Mouse (Mus musculus): ENCODE data around the gene Sumo1. TPM values are rescaled to one million over a fixed set of nuclear protein-coding genes. Genes with fewer than 3 reads are reported as not detected.

Gene Sumo1
- polyA plus RNA-seq, 2 experiments, result 42.5 to 153 TPM

DNA sequence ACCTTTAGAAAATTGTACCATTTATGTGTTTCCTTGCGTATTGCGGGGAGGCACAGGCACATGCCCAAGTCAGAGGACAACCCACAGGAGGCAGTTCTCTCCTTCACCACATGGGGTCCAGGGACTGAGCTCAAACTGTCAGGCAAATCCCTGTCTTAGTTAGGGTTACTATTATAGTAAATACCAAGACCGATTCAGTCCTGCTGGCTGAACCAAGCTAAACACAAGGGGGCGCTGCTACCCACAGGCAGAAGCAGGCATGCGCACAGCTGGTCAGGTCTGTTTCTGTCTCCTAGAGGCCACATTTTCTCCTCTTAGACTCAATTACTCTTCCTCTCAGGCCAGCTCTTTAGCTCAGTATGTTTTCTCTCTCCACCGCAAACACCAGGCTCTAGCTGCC is 56.8 kb downstream of the Sumo1 start:
- ATAC-seq (ENCODE audit: insufficient read depth) (no peak), DNase-seq (ENCODE audit: low read depth in 3 of 3, low spot score in 3 of 3) (peak; percentile 35 to 42 (median 41))
- H3K9me3 ChIP-seq (ENCODE audit: control insufficient read depth, low read length), result no peaks in the 10 kb centered on the region
- H3K4me3 ChIP-seq (ENCODE audit: insufficient read depth in 1 of 2, low read depth in 2 of 2, low read length in 2 of 2), result no peak overlapping the region
- no peaks in the 10 kb centered on the region for H3K4me1 ChIP-seq (replicated peaks; ENCODE audit: control insufficient read depth in 2 of 2, insufficient read depth in 2 of 2, low read length in 1 of 2)
- H3K27me3 ChIP-seq (ENCODE audit: control insufficient read depth, insufficient read depth, low read length), result no peaks in the 10 kb centered on the region
- no peak overlapping the region for H3K4me2 ChIP-seq (ENCODE audit: low read depth)
- H3K36me3 ChIP-seq (replicated peaks; ENCODE audit: control insufficient read depth, insufficient read depth, low read depth), result no peaks in the 10 kb centered on the region
- no peak overlapping the region for H3K27ac ChIP-seq
- 41% methylated on average over 6 of the region's 6 CpGs for WGBS (ENCODE audit: insufficient replicate concordance)
- no peak overlapping the region for H3K9ac ChIP-seq (replicated peaks)
- TF ChIP-seq CTCF (IDR thresholded peaks at IDR 0.05; ENCODE audit: low read depth) (peak; percentile 83), EP300 (IDR thresholded peaks at IDR 0.05; ENCODE audit: low read depth) (no peak)

DNA sequence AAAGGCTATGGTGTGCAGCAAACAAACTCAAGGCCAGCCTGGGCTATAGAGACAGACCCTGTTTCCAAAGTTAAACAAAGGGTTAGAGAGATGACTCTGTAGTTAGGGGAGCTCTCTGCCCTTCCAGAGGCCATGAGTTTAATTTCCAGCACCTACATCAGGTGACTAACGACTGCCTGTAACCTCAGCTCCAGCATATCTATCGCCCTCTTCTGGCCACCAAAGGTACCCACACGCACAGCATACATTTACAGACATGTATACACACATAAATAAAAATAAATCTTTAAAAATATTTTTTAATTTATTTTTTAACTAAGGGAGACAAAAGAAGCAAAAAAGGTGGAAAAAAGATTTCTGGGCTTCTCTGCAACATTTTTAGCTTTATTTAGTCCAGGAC is 59.7 kb downstream of the Sumo1 start:
- Histone ChIP-seq H3K4me2 (ENCODE audit: low read depth) (no peak overlapping the region), H3K4me1 (replicated peaks; ENCODE audit: control insufficient read depth in 2 of 2, insufficient read depth in 2 of 2, low read length in 1 of 2) (no peaks in the 10 kb centered on the region), H3K9me3 (ENCODE audit: control insufficient read depth, low read length) (no peaks in the 10 kb centered on the region), H3K36me3 (replicated peaks; ENCODE audit: control insufficient read depth, insufficient read depth, low read depth) (no peaks in the 10 kb centered on the region), H3K27me3 (ENCODE audit: control insufficient read depth, insufficient read depth, low read length) (no peaks in the 10 kb centered on the region), H3K9ac (replicated peaks) (no peak overlapping the region), H3K4me3 (ENCODE audit: insufficient read depth in 1 of 2, low read depth in 2 of 2, low read length in 2 of 2) (no peak overlapping the region), H3K27ac (no peak overlapping the region)
- TF ChIP-seq EP300 (IDR thresholded peaks at IDR 0.05; ENCODE audit: low read depth), result no peak
- peak; percentile 42; the same call in 1 of the 2 replicates for TF ChIP-seq CTCF (IDR thresholded peaks at IDR 0.05; ENCODE audit: low read depth)
- DNase-seq (ENCODE audit: low read depth in 3 of 3, low spot score in 3 of 3) (no peak), ATAC-seq (ENCODE audit: insufficient read depth) (no peak)
- 71% methylated on average over 3 of the region's 3 CpGs for WGBS (ENCODE audit: insufficient replicate concordance)

- Histone ChIP-seq H3K4me2 (ENCODE audit: low read depth) (no peak overlapping the region), H3K27ac (no peak overlapping the region)
These were observed 60.7 kb downstream of the Sumo1 start for GRCm38 (mm10) chr1:59609896-59610295.

DNA sequence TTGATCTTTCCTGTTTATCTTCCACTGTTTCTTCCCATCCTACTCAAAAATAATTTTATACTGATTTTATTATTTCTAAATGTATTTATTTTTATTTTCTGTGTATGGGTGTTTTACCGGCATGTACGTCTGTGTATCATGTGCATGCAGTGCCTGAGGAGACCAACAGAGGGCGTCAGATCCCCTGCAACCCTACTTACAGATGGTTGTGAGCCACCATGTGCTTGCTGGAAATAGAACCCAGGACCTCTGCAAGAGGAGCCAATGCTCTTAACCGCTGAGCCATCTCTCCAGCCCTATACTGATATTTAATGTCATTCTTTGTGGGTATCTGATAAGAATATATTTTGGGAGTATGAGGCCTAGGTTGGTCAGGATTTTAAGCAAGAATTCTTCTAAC is 61.2 kb downstream of the Sumo1 start:
- H3K27ac ChIP-seq, result no peak overlapping the region
- H3K4me1 ChIP-seq (replicated peaks; ENCODE audit: control insufficient read depth in 2 of 2, insufficient read depth in 2 of 2, low read length in 1 of 2), result no peaks in the 10 kb centered on the region
- no peaks in the 10 kb centered on the region for H3K9me3 ChIP-seq (ENCODE audit: control insufficient read depth, low read length)
- 69% methylated on average over 4 of the region's 4 CpGs for WGBS (ENCODE audit: insufficient replicate concordance)
- no peak overlapping the region for H3K9ac ChIP-seq (replicated peaks)
- H3K4me2 ChIP-seq (ENCODE audit: low read depth), result no peak overlapping the region
- ATAC-seq (ENCODE audit: insufficient read depth) (no peak), DNase-seq (ENCODE audit: low read depth in 3 of 3, low spot score in 3 of 3) (no peak)
- no peaks in the 10 kb centered on the region for H3K27me3 ChIP-seq (ENCODE audit: control insufficient read depth, insufficient read depth, low read length)
- TF ChIP-seq CTCF (IDR thresholded peaks at IDR 0.05; ENCODE audit: low read depth) (peak; percentile 63), EP300 (IDR thresholded peaks at IDR 0.05; ENCODE audit: low read depth) (no peak)
- H3K4me3 ChIP-seq (ENCODE audit: insufficient read depth in 1 of 2, low read depth in 2 of 2, low read length in 2 of 2), result no peak overlapping the region
- no peaks in the 10 kb centered on the region for H3K36me3 ChIP-seq (replicated peaks; ENCODE audit: control insufficient read depth, insufficient read depth, low read depth)

More at GRCm38 (mm10) chr1:59609896-59610295, 60.7 kb downstream of the Sumo1 start:
- Histone ChIP-seq H3K9ac (replicated peaks) (no peak overlapping the region), H3K4me3 (ENCODE audit: insufficient read depth in 1 of 2, low read depth in 2 of 2, low read length in 2 of 2) (no peak overlapping the region), H3K27me3 (ENCODE audit: control insufficient read depth, insufficient read depth, low read length) (no peaks in the 10 kb centered on the region), H3K36me3 (replicated peaks; ENCODE audit: control insufficient read depth, insufficient read depth, low read depth) (no peaks in the 10 kb centered on the region), H3K4me1 (replicated peaks; ENCODE audit: control insufficient read depth in 2 of 2, insufficient read depth in 2 of 2, low read length in 1 of 2) (no peaks in the 10 kb centered on the region), H3K9me3 (ENCODE audit: control insufficient read depth, low read length) (no peaks in the 10 kb centered on the region)
- ATAC-seq (ENCODE audit: insufficient read depth), result no peak
- TF ChIP-seq CTCF (IDR thresholded peaks at IDR 0.05; ENCODE audit: low read depth), result no peak
- TF ChIP-seq EP300 (IDR thresholded peaks at IDR 0.05; ENCODE audit: low read depth), result no peak
- no peak for DNase-seq (ENCODE audit: low read depth in 3 of 3, low spot score in 3 of 3)
- WGBS (ENCODE audit: insufficient replicate concordance), result 59% methylated on average over 10 of the region's 10 CpGs

- DNase-seq (ENCODE audit: low read depth in 3 of 3, low spot score in 3 of 3) (no peak), ATAC-seq (ENCODE audit: insufficient read depth) (no peak)
- WGBS (ENCODE audit: insufficient replicate concordance), result 49% methylated on average over 5 of the region's 5 CpGs
- H3K9ac ChIP-seq (replicated peaks), result no peak overlapping the region
- H3K4me1 ChIP-seq (replicated peaks; ENCODE audit: control insufficient read depth in 2 of 2, insufficient read depth in 2 of 2, low read length in 1 of 2), result no peaks in the 10 kb centered on the region
- TF ChIP-seq CTCF (IDR thresholded peaks at IDR 0.05; ENCODE audit: low read depth), result no peak; the same call in 1 of the 2 replicates
- no peak for TF ChIP-seq EP300 (IDR thresholded peaks at IDR 0.05; ENCODE audit: low read depth)
- no peak overlapping the region for H3K4me2 ChIP-seq (ENCODE audit: low read depth)
- H3K36me3 ChIP-seq (replicated peaks; ENCODE audit: control insufficient read depth, insufficient read depth, low read depth), result no peaks in the 10 kb centered on the region
- H3K9me3 ChIP-seq (ENCODE audit: control insufficient read depth, low read length), result no peaks in the 10 kb centered on the region
- H3K27me3 ChIP-seq (ENCODE audit: control insufficient read depth, insufficient read depth, low read length), result no peaks in the 10 kb centered on the region
- no peak overlapping the region for H3K4me3 ChIP-seq (ENCODE audit: insufficient read depth in 1 of 2, low read depth in 2 of 2, low read length in 2 of 2)
- H3K27ac ChIP-seq, result no peak overlapping the region
These were observed 61.7 kb downstream of the Sumo1 start for GRCm38 (mm10) chr1:59608920-59609319.

Data from liver, embryonic 14.5 days (tissue).